Mouse (Mus musculus) cerebellum, adult 2 months (tissue): ENCODE data around the gene Ank3. TPM values are rescaled to one million over a fixed set of nuclear protein-coding genes. Genes with fewer than 3 reads are reported as not detected.

Experiments used
- DNase-seq, 2 experiments: peaks; one replicate each; pipeline ENCODE4 v3.0.0; 2021
- H3K27ac ChIP-seq: fragments of 200-500 bp; 2 replicates; pipeline ENCODE4 v1.5.1; 2012; ENCODE audit warnings: low read length, control low read depth, inconsistent platforms; ENCODE audit not compliant: insufficient read depth
- H3K27me3 ChIP-seq: fragments of 200-500 bp; 2 replicates; pipeline ENCODE4 v1.6.1; 2012; ENCODE audit warnings: inconsistent platforms, mild to moderate bottlenecking, low read length, moderate library complexity; ENCODE audit not compliant: control insufficient read depth, insufficient read depth
- H3K4me1 ChIP-seq: fragments of 200-500 bp; 2 replicates; pipeline ENCODE4 v1.6.1; 2011; ENCODE audit warnings: low read length; ENCODE audit not compliant: control insufficient read depth, insufficient read depth
- H3K4me3 ChIP-seq: fragments of 200-500 bp; replicated peaks from 2 replicates; pipeline ENCODE3; 2011; ENCODE audit warnings: mild to moderate bottlenecking, low read depth, low read length, control low read depth; ENCODE audit not compliant: insufficient read depth
- CTCF ChIP-seq: fragments of 200-500 bp; IDR thresholded peaks from 2 replicates; pipeline ENCODE4 v1.5.1; 2011; ENCODE audit warnings: low read depth, mild to moderate bottlenecking, control low read depth, low read length, moderate library complexity, borderline replicate concordance; ENCODE audit not compliant: insufficient read depth
- POLR2A ChIP-seq: fragments of 200-500 bp; IDR thresholded peaks from 2 replicates; pipeline ENCODE4 v1.6.1; 2011; ENCODE audit warnings: low read length, control low read depth, borderline replicate concordance; ENCODE audit not compliant: insufficient read depth
- WGBS: fragments of 180-500 bp; shearing (Covaris S2); methylation state at CpG from one replicate; pipeline ENCODE4 v1.1.7; 2018; 5-methylcytosine and 5-hydroxymethylcytosine counted together
- polyA plus RNA-seq: library from polyadenylated mRNA; depleted of rRNA; stranded (reverse); fragments of >200 nt; gene quantifications from 2 replicates; pipeline ENCODE4 v1.2.3, GENCODE M21; 2012

Ank3 gene
- polyA plus RNA-seq, 1 experiment = 239 TPM

DNA sequence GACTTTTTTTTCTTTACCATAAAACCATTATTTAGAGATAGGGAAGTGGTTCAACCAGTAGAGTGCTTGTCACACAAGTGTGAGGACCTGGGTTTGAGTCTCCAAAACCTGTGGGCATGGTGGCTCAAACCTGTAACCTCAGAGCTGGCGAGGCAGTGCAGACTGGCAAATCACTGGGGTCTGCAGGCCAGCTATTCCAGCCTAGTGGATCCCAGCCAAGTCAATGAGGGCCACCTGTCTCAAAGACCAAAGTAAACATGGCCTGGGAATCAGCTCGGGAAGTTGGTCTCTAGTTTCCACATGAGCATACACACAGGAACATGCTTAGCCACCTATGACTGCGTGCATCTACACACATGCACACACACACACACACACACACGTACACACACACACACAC, 552.9 kb downstream of the Ank3 start:
- Histone ChIP-seq H3K27ac (no peak overlapping the region), H3K4me3 (no peak overlapping the region), H3K27me3 (no peaks in the 10 kb centered on the region), H3K4me1 (peaks cover 25% of the 10 kb centered on the region)
- no peak for TF ChIP-seq POLR2A
- no peak for TF ChIP-seq CTCF
- 51% methylated on average over 4 of the region's 4 CpGs for WGBS
- no peak for DNase-seq

GRCm38 (mm10) chr10:69952316-69952715, 553.7 kb downstream of the Ank3 start:
- Histone ChIP-seq H3K4me1 (peaks cover 17% of the 10 kb centered on the region), H3K4me3 (no peak overlapping the region), H3K27ac (no peak overlapping the region), H3K27me3 (no peaks in the 10 kb centered on the region)
- no peak for TF ChIP-seq POLR2A
- no peak for TF ChIP-seq CTCF
- WGBS = 28% methylated on average over 1 of the region's 1 CpGs
- DNase-seq = no peak

- 58% methylated on average over 9 of the region's 9 CpGs for WGBS
- Histone ChIP-seq H3K4me1 (peaks cover 11% of the 10 kb centered on the region), H3K4me3 (no peak overlapping the region), H3K27me3 (no peaks in the 10 kb centered on the region), H3K27ac (no peak overlapping the region)
- TF ChIP-seq CTCF (no peak), POLR2A (no peak)
- peak in 1 of 2 experiments; percentile 61 for DNase-seq
Observed at GRCm38 (mm10) chr10:69954657-69955267, 556.2 kb downstream of the Ank3 start.

- TF ChIP-seq CTCF (no peak), POLR2A (no peak)
- H3K4me1 ChIP-seq = no peaks in the 10 kb centered on the region
- 78% methylated on average over 7 of the region's 7 CpGs for WGBS
Observed at GRCm38 (mm10) chr10:69962226-69962625, 563.7 kb downstream of the Ank3 start.

GRCm38 (mm10) chr10:69962976-69963375, 564.4 kb downstream of the Ank3 start:
- TF ChIP-seq CTCF (no peak), POLR2A (no peak)
- WGBS = 66% methylated on average over 7 of the region's 7 CpGs
- Histone ChIP-seq H3K27ac (no peak overlapping the region), H3K4me3 (no peak overlapping the region), H3K27me3 (no peaks in the 10 kb centered on the region), H3K4me1 (peaks cover 1% of the 10 kb centered on the region; the same call in 1 of the 2 replicates)
- no peak for DNase-seq

More at GRCm38 (mm10) chr10:69962226-69962625, 563.7 kb downstream of the Ank3 start:
- no peak for DNase-seq
- Histone ChIP-seq H3K4me3 (no peak overlapping the region), H3K27me3 (no peaks in the 10 kb centered on the region), H3K27ac (no peak overlapping the region)

DNA sequence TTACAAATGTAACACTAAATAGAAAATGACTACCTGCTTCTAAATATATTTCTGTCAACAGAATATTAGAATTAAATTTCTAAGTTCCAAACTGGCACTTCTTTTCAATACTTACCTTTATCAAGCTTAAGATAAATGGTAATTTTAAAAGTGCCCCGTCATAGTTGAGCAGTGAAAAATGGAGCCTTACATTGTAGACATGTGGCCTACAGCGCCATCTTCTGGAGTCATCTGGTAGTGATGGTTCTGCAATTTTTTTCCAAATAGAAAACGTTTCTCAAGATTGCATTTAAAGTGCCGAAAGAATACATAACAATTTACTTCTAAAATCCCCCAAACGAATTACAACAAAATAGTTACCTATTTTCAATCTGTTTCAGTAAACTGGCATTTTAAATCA, 566.0 kb downstream of the Ank3 start:
- DNase-seq = no peak
- no peaks in the 10 kb centered on the region for H3K27me3 ChIP-seq
- no peak overlapping the region for H3K27ac ChIP-seq
- no peak overlapping the region for H3K4me3 ChIP-seq
- WGBS = 5% methylated on average over 5 of the region's 5 CpGs
- TF ChIP-seq POLR2A = no peak
- peak; percentile 50; the same call in 1 of the 2 replicates for TF ChIP-seq CTCF
- peaks cover 11% of the 10 kb centered on the region; the same call in 1 of the 2 replicates for H3K4me1 ChIP-seq

DNA sequence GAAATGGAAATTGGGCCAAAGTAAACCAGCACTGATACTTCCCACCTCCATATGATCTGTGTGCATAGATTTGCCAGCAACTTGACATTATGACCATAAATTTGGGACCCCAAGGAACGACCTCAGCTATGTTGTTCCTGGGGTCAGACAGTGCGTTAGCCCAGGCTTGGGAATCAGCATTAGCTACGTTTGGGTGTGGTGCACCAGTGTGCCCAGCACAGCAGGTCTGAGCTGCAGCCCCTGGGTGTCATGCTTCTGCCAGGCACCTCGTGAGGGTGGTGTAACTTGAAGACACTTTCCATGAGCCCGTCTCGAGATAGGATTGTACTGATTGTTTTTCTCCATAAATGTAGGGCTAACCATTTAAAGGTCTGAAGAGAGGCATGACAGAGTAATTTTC, 566.5 kb downstream of the Ank3 start:
- TF ChIP-seq CTCF (no peak), POLR2A (no peak)
- H3K27me3 ChIP-seq = no peaks in the 10 kb centered on the region
- no peak overlapping the region for H3K4me3 ChIP-seq
- DNase-seq = no peak
- WGBS = 86% methylated on average over 6 of the region's 6 CpGs
- peaks cover 11% of the 10 kb centered on the region; the same call in 1 of the 2 replicates for H3K4me1 ChIP-seq
- no peak overlapping the region for H3K27ac ChIP-seq

- TF ChIP-seq CTCF = no peak
- no peak for TF ChIP-seq POLR2A
- H3K4me1 ChIP-seq = peaks cover 11% of the 10 kb centered on the region; the same call in 1 of the 2 replicates
- DNase-seq = no peak
- 52% methylated on average over 4 of the region's 4 CpGs for WGBS
- no peak overlapping the region for H3K4me3 ChIP-seq
- H3K27me3 ChIP-seq = no peaks in the 10 kb centered on the region
- H3K27ac ChIP-seq = no peak overlapping the region
Observed at GRCm38 (mm10) chr10:69967994-69968393, 569.4 kb downstream of the Ank3 start.
